Mouse (Mus musculus) MEL (cell line): ENCODE measurements around the gene Asb2. TPM values are rescaled to one million over a fixed set of nuclear protein-coding genes. Genes with fewer than 3 reads are reported as not detected.

Source experiments
- DNase-seq: peaks from one replicate; pipeline ENCODE4 v3.0.0; 2011; ENCODE audit warnings: low read depth, low spot score
- H3K27ac ChIP-seq: 2 replicates; pipeline ENCODE4 v1.5.1; 2012; ENCODE audit warnings: low read depth, mild to moderate bottlenecking, control low read depth, low read length, moderate library complexity; ENCODE audit not compliant: control insufficient read depth
- H3K27me3 ChIP-seq, 2 experiments: fragments of 150-350 bp in 1 of 2; sonication (generic) in 1 of 2; 2 replicates each; pipeline ENCODE4 v1.6.1; 2012; ENCODE audit warnings: low read length in 2 of 2, mild to moderate bottlenecking in 2 of 2, improper control_type of control experiment in 1 of 2, moderate library complexity in 1 of 2; ENCODE audit not compliant: insufficient read depth in 2 of 2, control insufficient read depth in 1 of 2
- H3K36me3 ChIP-seq, 2 experiments: 2 replicates each; pipeline ENCODE4 v1.6.1; 2012 to 2014; ENCODE audit warnings: low read length in 2 of 2, improper control_type of control experiment in 1 of 2, inconsistent platforms in 1 of 2, mild to moderate bottlenecking in 1 of 2; ENCODE audit not compliant: insufficient read depth in 2 of 2, control insufficient read depth in 1 of 2
- H3K4me1 ChIP-seq, 2 experiments: fragments of 150-350 bp in 1 of 2; sonication (generic) in 1 of 2; 2 replicates each; pipeline ENCODE4 v1.6.1; 2012; ENCODE audit warnings: low read length in 2 of 2, improper control_type of control experiment in 1 of 2, mild to moderate bottlenecking in 1 of 2; ENCODE audit not compliant: insufficient read depth in 2 of 2, control insufficient read depth in 1 of 2
- H3K4me3 ChIP-seq, 2 experiments: fragments of 150-350 bp in 1 of 2; sonication (generic) in 1 of 2; 2 replicates each; pipeline ENCODE4 v1.5.1; 2012; ENCODE audit warnings: low read depth in 2 of 2, low read length in 2 of 2, mild to moderate bottlenecking in 2 of 2, moderate library complexity in 2 of 2, control low read depth in 1 of 2, improper control_type of control experiment in 1 of 2; ENCODE audit not compliant: control insufficient read depth in 1 of 2, insufficient read depth in 1 of 2
- H3K79me2 ChIP-seq: 2 replicates; pipeline ENCODE4 v1.6.1; 2012; ENCODE audit warnings: mild to moderate bottlenecking, low read length, moderate library complexity; ENCODE audit not compliant: control insufficient read depth, poor library complexity, insufficient read depth
- H3K9ac ChIP-seq: 2 replicates; pipeline ENCODE4 v1.6.1; 2012; ENCODE audit warnings: low read depth, mild to moderate bottlenecking, control low read depth, low read length, moderate library complexity; ENCODE audit not compliant: control insufficient read depth, poor library complexity, severe bottlenecking
- H3K9me3 ChIP-seq: fragments of 150-350 bp; sonication (generic); replicated peaks from 2 replicates; pipeline ENCODE4 v1.6.1; 2012; ENCODE audit warnings: mild to moderate bottlenecking, low read length, improper control_type of control experiment, moderate library complexity; ENCODE audit not compliant: insufficient read depth
- CHD2 ChIP-seq: IDR thresholded peaks from 2 replicates; pipeline ENCODE4 v1.6.1; 2011; ENCODE audit warnings: low read length, improper control_type of control experiment
- ELF1 ChIP-seq: IDR thresholded peaks from 2 replicates; pipeline ENCODE4 v1.6.1; 2014; ENCODE audit warnings: low read depth, mild to moderate bottlenecking, inconsistent platforms, low read length, improper control_type of control experiment, moderate library complexity
- EP300 ChIP-seq, 2 experiments: IDR thresholded peaks; 2 replicates each; pipeline ENCODE4 v1.6.1; 2011; ENCODE audit warnings: improper control_type of control experiment in 2 of 2, low read length in 2 of 2, low read depth in 1 of 2, mild to moderate bottlenecking in 1 of 2
- JUND ChIP-seq: IDR thresholded peaks from 2 replicates; pipeline ENCODE4 v1.6.1; 2011; ENCODE audit warnings: low read depth, mild to moderate bottlenecking, improper control_type of control experiment, low read length
- KAT2A ChIP-seq: conservative IDR thresholded peaks from 2 replicates; pipeline ENCODE4 v1.6.1; 2012; ENCODE audit warnings: low read depth, low read length, improper control_type of control experiment, inconsistent platforms
- MAX ChIP-seq: IDR thresholded peaks from 2 replicates; pipeline ENCODE4 v1.6.1; 2011; ENCODE audit warnings: low read length, improper control_type of control experiment
- MAZ ChIP-seq: IDR thresholded peaks from 2 replicates; pipeline ENCODE4 v1.6.1; 2012; ENCODE audit warnings: low read depth, mild to moderate bottlenecking, inconsistent platforms, low read length, improper control_type of control experiment
- NRF1 ChIP-seq: IDR thresholded peaks from 2 replicates; pipeline ENCODE4 v1.6.1; 2014; ENCODE audit warnings: low read depth, mild to moderate bottlenecking, inconsistent platforms, low read length, improper control_type of control experiment, moderate library complexity; ENCODE audit not compliant: poor library complexity, insufficient read depth, severe bottlenecking
- SMC3 ChIP-seq: IDR thresholded peaks from 2 replicates; pipeline ENCODE4 v1.6.1; 2011; ENCODE audit warnings: low read depth, low read length, improper control_type of control experiment
- TBP ChIP-seq: IDR thresholded peaks from 2 replicates; pipeline ENCODE4 v1.8.0; 2011; ENCODE audit warnings: low read depth, low read length, improper control_type of control experiment
- USF1 ChIP-seq: IDR thresholded peaks from 2 replicates; pipeline ENCODE4 v1.6.1; 2014; ENCODE audit warnings: low read depth, mild to moderate bottlenecking, inconsistent platforms, low read length, improper control_type of control experiment, moderate library complexity
- USF2 ChIP-seq, 2 experiments: IDR thresholded peaks; 2 replicates each; pipeline ENCODE4 v1.6.1; 2011 to 2012; ENCODE audit warnings: improper control_type of control experiment in 2 of 2, low read length in 2 of 2, borderline replicate concordance in 1 of 2, inconsistent platforms in 1 of 2, low read depth in 1 of 2, mild to moderate bottlenecking in 1 of 2; ENCODE audit not compliant: insufficient read depth in 1 of 2
- ZMIZ1 ChIP-seq: IDR thresholded peaks from 2 replicates; pipeline ENCODE4 v1.6.1; 2012; ENCODE audit warnings: low read depth, mild to moderate bottlenecking, inconsistent platforms, low read length, improper control_type of control experiment, moderate library complexity
- ZNF384 ChIP-seq: IDR thresholded peaks from 2 replicates; pipeline ENCODE4 v1.6.1; 2012; ENCODE audit warnings: low read depth, mild to moderate bottlenecking, inconsistent platforms, low read length, improper control_type of control experiment
- polyA plus RNA-seq, 2 experiments: library from polyadenylated mRNA; stranded (reverse) in 1 of 2; unstranded in 1 of 2; fragments of >175 nt in 1 of 2; fragments of >200 nt in 1 of 2; gene quantifications; 2 replicates each; pipeline versions ENCODE4 v1.2.1 to v1.2.4; 2012; ENCODE audit warnings: low replicate concordance in 2 of 2, low read depth in 1 of 2; ENCODE audit not compliant: insufficient read length in 2 of 2, insufficient read depth in 1 of 2, missing spikeins in 1 of 2
- total RNA-seq: library from RNA; depleted of rRNA; stranded (reverse); fragments of 300-350 nt; gene quantifications from 2 replicates; pipeline ENCODE4 v1.2.3, GENCODE M21; 2012

Gene Asb2
- total and polyA plus RNA-seq, 3 experiments = 0.18 TPM; not detected in 2

- TF ChIP-seq EP300 (IDR thresholded peaks at IDR 0.05; ENCODE audit: low read depth in 1 of 2, low read length in 2 of 2) (no peak), ZNF384 (no peak), NRF1 (no peak), USF2 (IDR thresholded peaks at IDR 0.05; ENCODE audit: borderline replicate concordance in 1 of 2, insufficient read depth in 1 of 2, low read depth in 1 of 2, low read length in 2 of 2) (no peak), ELF1 (no peak)
- H3K27me3 ChIP-seq = no peaks in the 10 kb centered on the region
- H3K4me3 ChIP-seq = no peak overlapping the region
- H3K27ac ChIP-seq = no peak overlapping the region
- H3K36me3 ChIP-seq = no peaks in the 10 kb centered on the region
- no peaks in the 10 kb centered on the region for H3K79me2 ChIP-seq
- DNase-seq = no peak
- no peaks in the 10 kb centered on the region for H3K4me1 ChIP-seq
- H3K9me3 ChIP-seq = no peaks in the 10 kb centered on the region
- H3K9ac ChIP-seq = no peak overlapping the region
Measured at GRCm38 (mm10) chr12:103281491-103281890, 74.3 kb downstream of the Asb2 start.

GRCm38 (mm10) chr12:103276422-103276821 is 79.4 kb downstream of the Asb2 start:
- no peaks in the 10 kb centered on the region for H3K27me3 ChIP-seq
- no peaks in the 10 kb centered on the region for H3K36me3 ChIP-seq
- no peak overlapping the region for H3K4me3 ChIP-seq
- H3K9me3 ChIP-seq = no peaks in the 10 kb centered on the region
- DNase-seq = no peak
- no peaks in the 10 kb centered on the region for H3K79me2 ChIP-seq
- H3K9ac ChIP-seq = no peak overlapping the region
- H3K4me1 ChIP-seq = no peaks in the 10 kb centered on the region
- TF ChIP-seq TBP = no peak
- no peak for TF ChIP-seq MAX
- TF ChIP-seq SMC3 = no peak
- no peak for TF ChIP-seq MAZ
- no peak for TF ChIP-seq EP300 (IDR thresholded peaks at IDR 0.05; ENCODE audit: low read depth in 1 of 2, low read length in 2 of 2)
- no peak overlapping the region for H3K27ac ChIP-seq

- no peak for TF ChIP-seq ZMIZ1
- no peak for TF ChIP-seq TBP
- no peak for TF ChIP-seq JUND
- TF ChIP-seq USF2 (IDR thresholded peaks at IDR 0.05; ENCODE audit: borderline replicate concordance in 1 of 2, insufficient read depth in 1 of 2, low read depth in 1 of 2, low read length in 2 of 2) = no peak
- TF ChIP-seq KAT2A = no peak
- no peak for TF ChIP-seq CHD2
- no peak for TF ChIP-seq ZNF384
- no peak for TF ChIP-seq USF1
- TF ChIP-seq ELF1 = no peak
- no peak for TF ChIP-seq EP300 (IDR thresholded peaks at IDR 0.05; ENCODE audit: low read depth in 1 of 2, low read length in 2 of 2)
- no peak for TF ChIP-seq NRF1
- H3K36me3 ChIP-seq = no peaks in the 10 kb centered on the region
- no peak overlapping the region for H3K27ac ChIP-seq
- H3K9ac ChIP-seq = no peak overlapping the region
- H3K4me3 ChIP-seq = no peak overlapping the region
- H3K79me2 ChIP-seq = no peaks in the 10 kb centered on the region
- no peaks in the 10 kb centered on the region for H3K9me3 ChIP-seq
- no peaks in the 10 kb centered on the region for H3K4me1 ChIP-seq
- no peaks in the 10 kb centered on the region for H3K27me3 ChIP-seq
- DNase-seq = no peak
Measured at GRCm38 (mm10) chr12:103273732-103274131, 82.1 kb downstream of the Asb2 start.
